Mouse (Mus musculus) CH12.LX (cell line): ENCODE measurements around the gene Ccdc84.

Experiments used
- CTCF ChIP-seq, 2 experiments: IDR thresholded peaks in 1 of 2; conservative IDR thresholded peaks in 1 of 2; 2 replicates each; pipeline ENCODE4 v1.5.1; 2011 to 2012; ENCODE audit warnings: low read depth in 2 of 2, low read length in 2 of 2, improper control_type of control experiment in 1 of 2, inconsistent platforms in 1 of 2, mild to moderate bottlenecking in 1 of 2, moderate library complexity in 1 of 2
- ZC3H11A ChIP-seq: IDR thresholded peaks from 2 replicates; pipeline ENCODE4 v1.6.1; 2012; ENCODE audit warnings: low read depth, mild to moderate bottlenecking, inconsistent platforms, low read length, improper control_type of control experiment

- TF ChIP-seq ZC3H11A, result no peak
- TF ChIP-seq CTCF (conservative IDR thresholded peaks at IDR 0.05 in 1 of 2, IDR thresholded peaks at IDR 0.05 in 1 of 2; ENCODE audit: low read depth in 2 of 2, low read length in 2 of 2), result no peak
Measured at GRCm38 (mm10) chr9:44384596-44384995, 33.8 kb downstream of the Ccdc84 start.
